Mouse (Mus musculus): Measurements from ENCODE around the gene Gm20696. TPM values are rescaled to one million over a fixed set of nuclear protein-coding genes. Genes with fewer than 3 reads are reported as not detected.

The Gm20696 gene
- total and polyA plus RNA-seq, 2 experiments from 2014 or later, result 2.5 to 3.6 TPM

DNA sequence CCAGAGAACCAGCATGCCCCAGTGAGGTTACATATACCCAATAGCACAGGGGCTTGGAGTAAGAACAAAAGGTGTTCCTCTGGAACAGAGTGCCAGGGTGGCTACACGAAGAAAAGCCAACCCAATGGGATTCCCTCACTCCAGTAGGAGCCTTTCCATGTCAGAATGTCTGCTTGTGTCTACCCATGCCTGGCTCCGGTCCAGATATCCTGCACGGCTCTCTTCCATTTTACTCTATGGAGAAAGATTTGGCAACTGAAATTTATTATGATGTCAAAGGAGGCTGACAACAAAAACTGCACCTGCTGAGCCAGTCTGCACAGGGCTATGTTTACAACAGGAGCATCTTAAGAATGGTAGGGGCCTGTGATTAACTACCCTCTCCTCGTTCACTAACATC is 377.4 kb downstream of the Gm20696 start:
- H3K27me3 ChIP-seq (ENCODE audit: insufficient read depth, low read length), result no peaks in the 10 kb centered on the region
- DNase-seq (ENCODE audit: low spot score) (peak; percentile 36), ATAC-seq (no peak)
- H3K27ac ChIP-seq, result no peak overlapping the region
- no peaks in the 10 kb centered on the region for H3K9me3 ChIP-seq (ENCODE audit: low read length)
- H3K9ac ChIP-seq (replicated peaks; ENCODE audit: low read length), result no peak overlapping the region
- H3K4me1 ChIP-seq (ENCODE audit: insufficient read depth, low read length), result 0 out of 2 replicates have a peak, but pooled peaks cover 7% of the 10 kb centered on the region
- H3K4me3 ChIP-seq (ENCODE audit: low read length), result no peak overlapping the region
- WGBS, result 44% methylated on average over 4 of the region's 4 CpGs
- no peaks in the 10 kb centered on the region for H3K36me3 ChIP-seq (ENCODE audit: insufficient read depth, low read length)
- no peak for TF ChIP-seq CTCF (IDR thresholded peaks at IDR 0.05; ENCODE audit: low read depth)
- no peak overlapping the region for H3K4me2 ChIP-seq (ENCODE audit: low read depth, low read length)

- no peak overlapping the region for H3K4me3 ChIP-seq (ENCODE audit: low read length)
- no peak overlapping the region for H3K9ac ChIP-seq (replicated peaks; ENCODE audit: low read length)
- H3K9me3 ChIP-seq (ENCODE audit: low read length), result no peaks in the 10 kb centered on the region
- whole genome bisulfite sequencing, result 72% methylated on average over 3 of the region's 3 CpGs
- ATAC-seq (no peak), DNase-seq (ENCODE audit: low spot score) (no peak)
- H3K36me3 ChIP-seq (ENCODE audit: insufficient read depth, low read length), result no peaks in the 10 kb centered on the region
- no peak overlapping the region for H3K4me2 ChIP-seq (ENCODE audit: low read depth, low read length)
- no peak overlapping the region for H3K27ac ChIP-seq
- peaks cover 11% of the 10 kb centered on the region; the same call in 1 of the 2 replicates for H3K4me1 ChIP-seq (ENCODE audit: insufficient read depth, low read length)
- H3K27me3 ChIP-seq (ENCODE audit: insufficient read depth, low read length), result no peaks in the 10 kb centered on the region
- TF ChIP-seq CTCF (IDR thresholded peaks at IDR 0.05; ENCODE audit: low read depth), result no peak
These were observed 381.6 kb downstream of the Gm20696 start for GRCm38 (mm10) chr6:99285026-99285425.

- H3K27me3 ChIP-seq (ENCODE audit: insufficient read depth, low read length), result no peaks in the 10 kb centered on the region
- no peaks in the 10 kb centered on the region for H3K9me3 ChIP-seq (ENCODE audit: low read length)
- no peak overlapping the region for H3K9ac ChIP-seq (replicated peaks; ENCODE audit: low read length)
- no peak for DNase-seq (ENCODE audit: low spot score)
- no peak for ATAC-seq
- H3K4me3 ChIP-seq (ENCODE audit: low read length), result no peak overlapping the region
- 82% methylated on average over 4 of the region's 4 CpGs for WGBS
- H3K36me3 ChIP-seq (ENCODE audit: insufficient read depth, low read length), result no peaks in the 10 kb centered on the region
- no peak for TF ChIP-seq CTCF (IDR thresholded peaks at IDR 0.05; ENCODE audit: low read depth)
- H3K27ac ChIP-seq, result no peak overlapping the region
- H3K4me2 ChIP-seq (ENCODE audit: low read depth, low read length), result no peak overlapping the region
- H3K4me1 ChIP-seq (ENCODE audit: insufficient read depth, low read length), result peaks cover 4% of the 10 kb centered on the region; the same call in 1 of the 2 replicates
These were observed 382.6 kb downstream of the Gm20696 start for GRCm38 (mm10) chr6:99284019-99284418.

- Histone ChIP-seq H3K9me3 (ENCODE audit: low read length) (no peaks in the 10 kb centered on the region), H3K27ac (no peak overlapping the region), H3K4me2 (ENCODE audit: low read depth, low read length) (no peak overlapping the region), H3K36me3 (ENCODE audit: insufficient read depth, low read length) (no peaks in the 10 kb centered on the region), H3K9ac (replicated peaks; ENCODE audit: low read length) (no peak overlapping the region), H3K4me3 (ENCODE audit: low read length) (no peak overlapping the region), H3K27me3 (ENCODE audit: insufficient read depth, low read length) (no peaks in the 10 kb centered on the region), H3K4me1 (ENCODE audit: insufficient read depth, low read length) (peaks cover 4% of the 10 kb centered on the region; the same call in 1 of the 2 replicates)
- ATAC-seq, result peak; percentile 49; the same call in 1 of the 2 replicates
- peak; percentile 25 for DNase-seq (ENCODE audit: low spot score)
- WGBS, result 26% methylated on average over 15 of the region's 15 CpGs
- TF ChIP-seq CTCF (IDR thresholded peaks at IDR 0.05; ENCODE audit: low read depth), result no peak
These were observed 383.5 kb downstream of the Gm20696 start for GRCm38 (mm10) chr6:99282866-99283657.

- TF ChIP-seq CTCF (IDR thresholded peaks at IDR 0.05; ENCODE audit: low read depth), result no peak
- WGBS, result 93% methylated on average over 9 of the region's 9 CpGs
These were observed 385.2 kb downstream of the Gm20696 start for GRCm38 (mm10) chr6:99281433-99281832.

GRCm38 (mm10) chr6:99280619-99281018 is 386.0 kb downstream of the Gm20696 start:
- Histone ChIP-seq H3K4me2 (ENCODE audit: low read depth, low read length) (no peak overlapping the region), H3K4me3 (ENCODE audit: low read length) (no peak overlapping the region), H3K4me1 (ENCODE audit: insufficient read depth, low read length) (peaks cover 4% of the 10 kb centered on the region; the same call in 1 of the 2 replicates), H3K36me3 (ENCODE audit: insufficient read depth, low read length) (no peaks in the 10 kb centered on the region), H3K27ac (no peak overlapping the region), H3K9me3 (ENCODE audit: low read length) (no peaks in the 10 kb centered on the region), H3K27me3 (ENCODE audit: insufficient read depth, low read length) (no peaks in the 10 kb centered on the region), H3K9ac (replicated peaks; ENCODE audit: low read length) (no peak overlapping the region)
- no peak for ATAC-seq
- DNase-seq (ENCODE audit: low spot score), result no peak
- no peak for TF ChIP-seq CTCF (IDR thresholded peaks at IDR 0.05; ENCODE audit: low read depth)
- WGBS, result 52% methylated on average over 5 of the region's 5 CpGs

More at GRCm38 (mm10) chr6:99281433-99281832, 385.2 kb downstream of the Gm20696 start:
- no peaks in the 10 kb centered on the region for H3K36me3 ChIP-seq (ENCODE audit: insufficient read depth, low read length)
- H3K4me3 ChIP-seq (ENCODE audit: low read length), result no peak overlapping the region
- peaks cover 4% of the 10 kb centered on the region; the same call in 1 of the 2 replicates for H3K4me1 ChIP-seq (ENCODE audit: insufficient read depth, low read length)
- H3K9ac ChIP-seq (replicated peaks; ENCODE audit: low read length), result no peak overlapping the region
- no peak overlapping the region for H3K4me2 ChIP-seq (ENCODE audit: low read depth, low read length)
- no peak overlapping the region for H3K27ac ChIP-seq
- ATAC-seq, result no peak
- DNase-seq (ENCODE audit: low spot score), result no peak
- H3K9me3 ChIP-seq (ENCODE audit: low read length), result no peaks in the 10 kb centered on the region
- H3K27me3 ChIP-seq (ENCODE audit: insufficient read depth, low read length), result no peaks in the 10 kb centered on the region

DNA sequence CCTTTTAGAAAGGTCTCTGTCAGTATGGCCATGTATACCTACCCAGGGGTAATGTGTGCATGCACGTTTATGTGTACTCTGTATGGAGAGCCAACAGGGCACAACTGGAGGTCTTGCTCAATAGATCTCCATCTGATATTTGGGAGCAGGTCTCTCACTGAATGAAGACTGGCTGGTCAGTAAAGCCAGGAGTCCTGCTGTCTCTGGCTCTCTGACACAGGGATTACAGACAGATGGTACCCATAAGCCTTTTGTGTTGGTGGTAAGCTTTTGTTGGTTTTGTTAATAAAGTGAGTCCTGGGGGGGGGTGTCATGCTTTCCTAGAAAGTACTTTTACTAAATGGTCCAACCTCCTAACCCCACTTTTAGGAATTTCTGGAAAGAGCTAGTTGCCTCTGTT is 389.3 kb downstream of the Gm20696 start:
- no peak overlapping the region for H3K27ac ChIP-seq
- no peaks in the 10 kb centered on the region for H3K9me3 ChIP-seq (ENCODE audit: low read length)
- no peak for DNase-seq (ENCODE audit: low spot score)
- 71% methylated on average over 1 of the region's 1 CpGs for WGBS
- H3K4me3 ChIP-seq (ENCODE audit: low read length), result no peak overlapping the region
- ATAC-seq, result no peak
- no peak overlapping the region for H3K4me2 ChIP-seq (ENCODE audit: low read depth, low read length)
- H3K9ac ChIP-seq (replicated peaks; ENCODE audit: low read length), result no peak overlapping the region
- no peaks in the 10 kb centered on the region for H3K36me3 ChIP-seq (ENCODE audit: insufficient read depth, low read length)
- TF ChIP-seq CTCF (IDR thresholded peaks at IDR 0.05; ENCODE audit: low read depth), result no peak
- H3K4me1 ChIP-seq (ENCODE audit: insufficient read depth, low read length), result no peaks in the 10 kb centered on the region
- no peaks in the 10 kb centered on the region for H3K27me3 ChIP-seq (ENCODE audit: insufficient read depth, low read length)

Measured in hindbrain, postnatal 0 days (tissue).